Mouse (Mus musculus): ENCODE data around the gene Gm960. TPM values are rescaled to one million over a fixed set of nuclear protein-coding genes. Genes with fewer than 3 reads are reported as not detected.

The Gm960 gene
- polyA plus RNA-seq, 1 experiment from 2014 or later = 4.3 TPM

Small RNAs within 50 kb of the gene (microRNA-seq; reads per million reads assigned to microRNA genes)
- gene Mir6986 = not detected

Other genes starting within 250 kb of the Gm960 start
- 2.9 and 3.6 TPM in 2 replicates for gene Syt12, start 221.2 kb downstream of the Gm960 start, polyA plus RNA-seq (2015; fragmentation: Nextera tagmentation; extraction: Ambion mirVana)
- gene 2010003K11Rik, start 200.1 kb downstream of the Gm960 start, polyA plus RNA-seq (2015; fragmentation: Nextera tagmentation; extraction: Ambion mirVana) = not detected in 2 replicates
- gene Pcx, start 188.2 kb downstream of the Gm960 start, polyA plus RNA-seq (2015; fragmentation: Nextera tagmentation; extraction: Ambion mirVana) = 22.5 and 24.3 TPM in 2 replicates
- gene Lrfn4, start 83.0 kb downstream of the Gm960 start, polyA plus RNA-seq (2015; fragmentation: Nextera tagmentation; extraction: Ambion mirVana) = 9.0 and 10.4 TPM in 2 replicates
- 52.0 and 54.2 TPM in 2 replicates for gene Rce1, start 73.0 kb downstream of the Gm960 start, polyA plus RNA-seq (2015; fragmentation: Nextera tagmentation; extraction: Ambion mirVana)
- 30.0 and 33.3 TPM in 2 replicates for gene Sptbn2, start 12.5 kb upstream of the Gm960 start, polyA plus RNA-seq (2015; fragmentation: Nextera tagmentation; extraction: Ambion mirVana)
- gene Rbm4b, start 57.8 kb upstream of the Gm960 start, polyA plus RNA-seq (2015; fragmentation: Nextera tagmentation; extraction: Ambion mirVana) = 188 and 189 TPM in 2 replicates
- gene Rbm4, start 95.2 kb upstream of the Gm960 start, polyA plus RNA-seq (2015; fragmentation: Nextera tagmentation; extraction: Ambion mirVana) = 97.3 and 97.5 TPM in 2 replicates
- gene Gm21992, start 112.9 kb upstream of the Gm960 start, polyA plus RNA-seq (2015; fragmentation: Nextera tagmentation; extraction: Ambion mirVana) = 32.3 and 35.3 TPM in 2 replicates
- gene Rbm14, start 113.0 kb upstream of the Gm960 start, polyA plus RNA-seq (2015; fragmentation: Nextera tagmentation; extraction: Ambion mirVana) = 66.8 and 67.5 TPM in 2 replicates
- gene Ccs, start 140.7 kb upstream of the Gm960 start, polyA plus RNA-seq (2015; fragmentation: Nextera tagmentation; extraction: Ambion mirVana) = 44.9 and 47.4 TPM in 2 replicates
- gene Ccdc87, start 140.7 kb upstream of the Gm960 start, polyA plus RNA-seq (2015; fragmentation: Nextera tagmentation; extraction: Ambion mirVana) = 0.43 and 0.49 TPM in 2 replicates
- 67.3 and 69.7 TPM in 2 replicates for gene Ctsf, start 156.5 kb upstream of the Gm960 start, polyA plus RNA-seq (2015; fragmentation: Nextera tagmentation; extraction: Ambion mirVana)
- gene Actn3, start 179.2 kb upstream of the Gm960 start, polyA plus RNA-seq (2015; fragmentation: Nextera tagmentation; extraction: Ambion mirVana) = 1.8 and 2.1 TPM in 2 replicates
- 21.8 and 22.0 TPM in 2 replicates for gene Zdhhc24, start 180.0 kb upstream of the Gm960 start, polyA plus RNA-seq (2015; fragmentation: Nextera tagmentation; extraction: Ambion mirVana)
- 9.6 and 10.7 TPM in 2 replicates for gene Bbs1, start 208.0 kb upstream of the Gm960 start, polyA plus RNA-seq (2015; fragmentation: Nextera tagmentation; extraction: Ambion mirVana)
- gene Dpp3, start 229.6 kb upstream of the Gm960 start, polyA plus RNA-seq (2015; fragmentation: Nextera tagmentation; extraction: Ambion mirVana) = 124 and 132 TPM in 2 replicates
- 10.8 and 10.9 TPM in 2 replicates for gene Peli3, start 244.5 kb upstream of the Gm960 start, polyA plus RNA-seq (2015; fragmentation: Nextera tagmentation; extraction: Ambion mirVana)